9 mouse cellular contexts compared by ENCODE assay signal in genomic region chr17:47952368-47953081, GRCm38 (mm10). TPM values are rescaled to one million over a fixed set of nuclear protein-coding genes. Genes with fewer than 3 reads are reported as not detected.
DNase-seq lines count a peak whose midpoint lies in the region; ATAC-seq and TF ChIP-seq lines count a peak whose summit lies in the region.
"Had no signal": no experiment of that assay in that cellular context is flagged by ENCODE, and none has a peak within 500 bp of the region (broad histone marks: within the 10 kb centered on the region; RNA-seq: fewer than 3 reads in every experiment).

No protein-coding gene starts in this region.

- intact Hi-C loops in heart, postnatal 36 days (cut with DNase I) = no loop called here

- 21% methylated on average over 12 of the region's 12 CpGs for WGBS in lung, postnatal 0 days
- WGBS in embryonic facial prominence, embryonic 14.5 days = 11% methylated on average over 12 of the region's 12 CpGs
- WGBS in intestine, embryonic 14.5 days = 19% methylated on average over 12 of the region's 12 CpGs
- WGBS in midbrain, embryonic 13.5 days = 24% methylated on average over 12 of the region's 12 CpGs
- 21% methylated on average over 12 of the region's 12 CpGs for WGBS in liver, embryonic 11.5 days

- TF ChIP-seq EP300 in lung, postnatal 0 days (IDR thresholded peaks at IDR 0.05) = no peak

- H3K4me2 ChIP-seq in lung, postnatal 0 days (replicated peaks; ENCODE audit: low read depth, low read length) = no peak overlapping the region
- 0 out of 2 replicates have a peak overlapping the region, but pooled peaks have one; percentile 13 for H3K4me2 ChIP-seq in embryonic facial prominence, embryonic 14.5 days (ENCODE audit: low read depth, low read length)
- H3K4me2 ChIP-seq in intestine, embryonic 14.5 days (ENCODE audit: low read length) = no peak overlapping the region; the same call in 1 of the 2 replicates
- no peak overlapping the region for H3K4me2 ChIP-seq in midbrain, embryonic 13.5 days (replicated peaks)
- H3K4me2 ChIP-seq in liver, embryonic 11.5 days = no peak overlapping the region

- no peaks in the 10 kb centered on the region for H3K9me3 ChIP-seq in lung, postnatal 0 days (ENCODE audit: low read length)
- no peaks in the 10 kb centered on the region for H3K9me3 ChIP-seq in embryonic facial prominence, embryonic 14.5 days (ENCODE audit: control insufficient read depth, low read length)
- no peaks in the 10 kb centered on the region for H3K9me3 ChIP-seq in intestine, embryonic 14.5 days (ENCODE audit: control insufficient read depth, low read length)
- no peaks in the 10 kb centered on the region for H3K9me3 ChIP-seq in midbrain, embryonic 13.5 days
- H3K9me3 ChIP-seq in liver, embryonic 11.5 days (ENCODE audit: control insufficient read depth, low read length) = no peaks in the 10 kb centered on the region

- TF ChIP-seq CTCF in lung, postnatal 0 days (IDR thresholded peaks at IDR 0.05) = no peak

- no peaks in the 10 kb centered on the region for H3K36me3 ChIP-seq in lung, postnatal 0 days (ENCODE audit: insufficient read depth, low read length)
- H3K36me3 ChIP-seq in embryonic facial prominence, embryonic 14.5 days (ENCODE audit: control insufficient read depth, insufficient read depth, low read length) = no peaks in the 10 kb centered on the region
- H3K36me3 ChIP-seq in intestine, embryonic 14.5 days (ENCODE audit: control insufficient read depth, insufficient read depth, low read length) = no peaks in the 10 kb centered on the region
- H3K36me3 ChIP-seq in midbrain, embryonic 13.5 days = no peaks in the 10 kb centered on the region
- H3K36me3 ChIP-seq in liver, embryonic 11.5 days (ENCODE audit: control insufficient read depth, insufficient read depth, low read length) = no peaks in the 10 kb centered on the region

- H3K27ac ChIP-seq in lung, postnatal 0 days (ENCODE audit: low read length) = no peak overlapping the region
- H3K27ac ChIP-seq in embryonic facial prominence, embryonic 14.5 days (replicated peaks; ENCODE audit: low read depth, low read length) = no peak overlapping the region
- peak overlapping the region; percentile 36 for H3K27ac ChIP-seq in intestine, embryonic 14.5 days (ENCODE audit: low read depth)
- H3K27ac ChIP-seq in midbrain, embryonic 13.5 days = peak overlapping the region; percentile 65
- H3K27ac ChIP-seq in liver, embryonic 11.5 days (ENCODE audit: low read depth, low read length) = no peak overlapping the region

- ATAC-seq in lung, postnatal 0 days = no peak
- peak; percentile 54; the same call in 1 of the 2 replicates for ATAC-seq in embryonic facial prominence, embryonic 14.5 days (ENCODE audit: low read depth)
- no peak for ATAC-seq in intestine, embryonic 14.5 days (replicated peaks; ENCODE audit: low FRiP score, low TSS enrichment, low read depth)
- peak; percentile 59 for ATAC-seq in midbrain, embryonic 13.5 days
- no peak for ATAC-seq in liver, embryonic 11.5 days (replicated peaks; ENCODE audit: low FRiP score)

- H3K27me3 ChIP-seq in lung, postnatal 0 days (replicated peaks; ENCODE audit: insufficient read depth, low read length) = 0 out of 2 replicates have a peak, but pooled peaks cover 4% of the 10 kb centered on the region
- peaks cover 4% of the 10 kb centered on the region; the same call in 1 of the 2 replicates for H3K27me3 ChIP-seq in embryonic facial prominence, embryonic 14.5 days (replicated peaks; ENCODE audit: control insufficient read depth, insufficient read depth, low read length)
- H3K27me3 ChIP-seq in intestine, embryonic 14.5 days (replicated peaks; ENCODE audit: control insufficient read depth, insufficient read depth, low read length) = no peaks in the 10 kb centered on the region
- peaks cover 13% of the 10 kb centered on the region for H3K27me3 ChIP-seq in midbrain, embryonic 13.5 days
- peaks cover 15% of the 10 kb centered on the region for H3K27me3 ChIP-seq in liver, embryonic 11.5 days (replicated peaks; ENCODE audit: control insufficient read depth, insufficient read depth, low read length)

- H3K4me1 ChIP-seq in lung, postnatal 0 days (ENCODE audit: insufficient read depth, low read depth, low read length) = no peaks in the 10 kb centered on the region
- H3K4me1 ChIP-seq in embryonic facial prominence, embryonic 14.5 days (ENCODE audit: control insufficient read depth, insufficient read depth, low read length) = 0 out of 2 replicates have a peak, but pooled peaks cover 3% of the 10 kb centered on the region
- H3K4me1 ChIP-seq in intestine, embryonic 14.5 days (replicated peaks; ENCODE audit: control insufficient read depth, insufficient read depth, low read length) = peaks cover 36% of the 10 kb centered on the region
- H3K4me1 ChIP-seq in midbrain, embryonic 13.5 days (replicated peaks) = peaks cover 30% of the 10 kb centered on the region
- H3K4me1 ChIP-seq in liver, embryonic 11.5 days (replicated peaks; ENCODE audit: control insufficient read depth, insufficient read depth, low read length) = peaks cover 16% of the 10 kb centered on the region

- peak; percentile 9 to 34 for DNase-seq in lung, adult 18-20 months
- no peak for DNase-seq in lung, postnatal 0 days (ENCODE audit: low spot score)
- DNase-seq in embryonic facial prominence, embryonic 14.5 days (ENCODE audit: low spot score) = peak; percentile 42
- no peak for DNase-seq in intestine, embryonic 14.5 days (ENCODE audit: low spot score)
- no peak for DNase-seq in liver, embryonic 11.5 days (ENCODE audit: low spot score)
- DNase-seq in urinary bladder, adult 18-20 months (ENCODE audit: low spot score in 2 of 2) = no peak
- no peak for DNase-seq in heart, postnatal 36 days
- DNase-seq: liver had no signal

- H3K9ac ChIP-seq in lung, postnatal 0 days (replicated peaks; ENCODE audit: low read depth) = no peak overlapping the region
- H3K9ac ChIP-seq in embryonic facial prominence, embryonic 14.5 days (ENCODE audit: low read depth, low read length) = no peak overlapping the region
- H3K9ac ChIP-seq in intestine, embryonic 14.5 days (ENCODE audit: low read length) = no peak overlapping the region
- 0 out of 2 replicates have a peak overlapping the region, but pooled peaks have one; percentile 30 for H3K9ac ChIP-seq in midbrain, embryonic 13.5 days (replicated peaks)
- no peak overlapping the region for H3K9ac ChIP-seq in liver, embryonic 11.5 days (ENCODE audit: low read depth, low read length)

- H3K4me3 ChIP-seq in lung, postnatal 0 days (ENCODE audit: low read depth, low read length) = no peak overlapping the region
- H3K4me3 ChIP-seq in embryonic facial prominence, embryonic 14.5 days (ENCODE audit: low read depth, low read length) = no peak overlapping the region
- H3K4me3 ChIP-seq in intestine, embryonic 14.5 days (ENCODE audit: low read depth, low read length) = no peak overlapping the region
- H3K4me3 ChIP-seq in midbrain, embryonic 13.5 days (replicated peaks) = no peak overlapping the region
- no peak overlapping the region for H3K4me3 ChIP-seq in liver, embryonic 11.5 days (ENCODE audit: low read depth, low read length)

RNA-seq across cellular contexts. Expression of gene Foxp4, which starts 28.1 kb away (rescaled TPM):
- polyA plus RNA-seq in lung, postnatal 0 days (2015; fragmentation: Nextera tagmentation; extraction: Ambion mirVana) = 10.2 and 14.3 TPM in 2 replicates
- 21.0 and 22.7 TPM in 2 replicates for polyA plus RNA-seq in embryonic facial prominence, embryonic 14.5 days (2014; fragmentation: Nextera tagmentation; extraction: Ambion mirVana)
- 30.3 and 32.4 TPM in 2 replicates for polyA plus RNA-seq in intestine, embryonic 14.5 days (2014; fragmentation: Nextera tagmentation; extraction: Ambion mirVana)
- 16.0 and 25.2 TPM in 2 replicates for polyA plus RNA-seq in midbrain, embryonic 13.5 days (2015; fragmentation: Nextera tagmentation; extraction: Ambion mirVana)
- polyA plus RNA-seq in liver, embryonic 11.5 days (2014; fragmentation: Nextera tagmentation; extraction: Ambion mirVana) = 21.3 and 21.6 TPM in 2 replicates
- total RNA-seq in heart, postnatal 36 days (2021) = 10 to 100 TPM in 1 of 2 experiments, 1 to 10 TPM in 1; 9.5 to 11.3 TPM

Comparison
In these comparisons a context has a peak if more than half of its experiments do, and no peak if none do; other contexts are left out.
1. DNase-seq: peak in lung, adult 18-20 months (2 of 2) and embryonic facial prominence, embryonic 14.5 days (single experiment); none in lung, postnatal 0 days (single experiment), intestine, embryonic 14.5 days (single experiment), liver, embryonic 11.5 days (single experiment), urinary bladder, adult 18-20 months (0 of 2) and heart, postnatal 36 days (0 of 2).
2. ATAC-seq: peak in embryonic facial prominence, embryonic 14.5 days (single experiment) and midbrain, embryonic 13.5 days (single experiment); none in lung, postnatal 0 days (single experiment), intestine, embryonic 14.5 days (single experiment) and liver, embryonic 11.5 days (single experiment).
3. H3K27ac ChIP-seq: peak in intestine, embryonic 14.5 days (single experiment) and midbrain, embryonic 13.5 days (single experiment); none in lung, postnatal 0 days (single experiment), embryonic facial prominence, embryonic 14.5 days (single experiment) and liver, embryonic 11.5 days (single experiment).